Comparison of ENCODE assay signal across 8 mouse cellular contexts in the genomic region with DNA sequence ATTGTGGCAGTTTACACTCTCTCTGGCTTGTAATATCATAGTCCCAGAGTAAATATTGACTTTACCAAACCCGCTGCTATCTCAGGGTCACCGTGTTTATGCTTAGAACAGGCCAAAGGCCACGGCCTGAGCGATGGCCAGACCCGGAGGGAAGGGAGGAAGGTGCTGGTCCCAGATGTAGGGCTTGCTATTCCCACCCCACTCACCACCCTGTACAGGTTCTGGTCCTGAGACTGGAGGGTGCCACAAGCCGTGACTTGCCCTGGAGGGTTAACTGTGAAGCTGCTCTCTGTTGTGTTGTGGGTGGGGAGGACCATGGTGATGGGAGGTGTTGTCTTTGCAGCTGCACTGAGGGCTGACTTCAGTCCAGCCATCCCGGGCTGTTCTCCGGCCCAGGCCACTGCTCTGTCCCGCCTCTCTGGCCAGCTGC. TPM values are rescaled to one million over a fixed set of nuclear protein-coding genes. Genes with fewer than 3 reads are reported as not detected.
DNase-seq lines count a peak whose midpoint lies in the region; ATAC-seq and TF ChIP-seq lines count a peak whose summit lies in the region.

No protein-coding gene starts in this region.

- H3K4me2 ChIP-seq in hindbrain, embryonic 13.5 days = 0 out of 2 replicates have a peak overlapping the region, but pooled peaks have one; percentile 15
- H3K4me2 ChIP-seq in hindbrain, embryonic 11.5 days (replicated peaks; ENCODE audit: low read depth, low read length) = no peak overlapping the region
- peak overlapping the region; percentile 99 for H3K4me2 ChIP-seq in limb, embryonic 14.5 days (replicated peaks; ENCODE audit: low read depth, low read length, severe bottlenecking)

- H3K27ac ChIP-seq in hindbrain, embryonic 13.5 days = no peak overlapping the region
- H3K27ac ChIP-seq in hindbrain, embryonic 11.5 days (ENCODE audit: low read depth, low read length) = no peak overlapping the region
- no peak overlapping the region for H3K27ac ChIP-seq in limb, embryonic 14.5 days (replicated peaks; ENCODE audit: low read depth, low read length)

- no peaks in the 10 kb centered on the region for H3K9me3 ChIP-seq in hindbrain, embryonic 13.5 days
- H3K9me3 ChIP-seq in hindbrain, embryonic 11.5 days (ENCODE audit: control insufficient read depth, low read length) = no peaks in the 10 kb centered on the region
- no peaks in the 10 kb centered on the region for H3K9me3 ChIP-seq in limb, embryonic 14.5 days (ENCODE audit: control insufficient read depth, low read length)

- no peak for DNase-seq in hindbrain, embryonic 11.5 days (ENCODE audit: low spot score)
- DNase-seq in 3T3-L1 (ENCODE audit: low read depth, low spot score) = peak; percentile 39
- peak; percentile 65 for DNase-seq in gastrocnemius, postnatal 25 days
- no peak for DNase-seq in limb, embryonic 14.5 days (ENCODE audit: low spot score)
- DNase-seq in left cerebral cortex, postnatal 14 days (ENCODE audit: low spot score in 2 of 2) = no peak
- no peak for DNase-seq in adrenal gland, adult 18-20 months (ENCODE audit: low spot score in 2 of 2)
- DNase-seq in frontal cortex, postnatal 25 days (ENCODE audit: low spot score in 2 of 2) = no peak

- intact Hi-C loops in left cerebral cortex, postnatal 14 days (cut with DNase I) = no loop called here

- H3K27me3 ChIP-seq in hindbrain, embryonic 13.5 days = peaks cover 69% of the 10 kb centered on the region
- H3K27me3 ChIP-seq in hindbrain, embryonic 11.5 days (ENCODE audit: control insufficient read depth, insufficient read depth, low read length) = peaks cover 50% of the 10 kb centered on the region
- H3K27me3 ChIP-seq in limb, embryonic 14.5 days (ENCODE audit: control insufficient read depth, insufficient read depth, low read length) = peaks cover 14% of the 10 kb centered on the region

- 43% methylated on average over 9 of the region's 9 CpGs for WGBS in hindbrain, embryonic 13.5 days
- 42% methylated on average over 9 of the region's 9 CpGs for WGBS in hindbrain, embryonic 11.5 days
- 45% methylated on average over 9 of the region's 9 CpGs for WGBS in limb, embryonic 14.5 days

- H3K4me1 ChIP-seq in hindbrain, embryonic 13.5 days (replicated peaks) = peaks cover 25% of the 10 kb centered on the region
- H3K4me1 ChIP-seq in hindbrain, embryonic 11.5 days (replicated peaks; ENCODE audit: control insufficient read depth, insufficient read depth, low read length) = peaks cover 4% of the 10 kb centered on the region
- peaks cover 28% of the 10 kb centered on the region for H3K4me1 ChIP-seq in limb, embryonic 14.5 days (ENCODE audit: control insufficient read depth, insufficient read depth, low read length)

- TF ChIP-seq POLR2A in limb, embryonic 14.5 days (IDR thresholded peaks at IDR 0.05; ENCODE audit: borderline replicate concordance, extremely low read depth, insufficient read depth, insufficient read length) = no peak

- no peak for ATAC-seq in hindbrain, embryonic 13.5 days (ENCODE audit: low FRiP score)
- no peak for ATAC-seq in hindbrain, embryonic 11.5 days (ENCODE audit: low FRiP score)
- no peak for ATAC-seq in limb, embryonic 14.5 days (ENCODE audit: low FRiP score, low read depth)

- no peak overlapping the region for H3K9ac ChIP-seq in hindbrain, embryonic 13.5 days
- no peak overlapping the region for H3K9ac ChIP-seq in hindbrain, embryonic 11.5 days (ENCODE audit: low read depth, low read length)
- H3K9ac ChIP-seq in limb, embryonic 14.5 days (ENCODE audit: low read depth, low read length, severe bottlenecking) = no peak overlapping the region

- no peaks in the 10 kb centered on the region for H3K36me3 ChIP-seq in hindbrain, embryonic 13.5 days
- H3K36me3 ChIP-seq in hindbrain, embryonic 11.5 days (ENCODE audit: control insufficient read depth, insufficient read depth, low read length) = no peaks in the 10 kb centered on the region
- no peaks in the 10 kb centered on the region for H3K36me3 ChIP-seq in limb, embryonic 14.5 days (ENCODE audit: control insufficient read depth, insufficient read depth, low read length)

- H3K4me3 ChIP-seq in hindbrain, embryonic 13.5 days = no peak overlapping the region
- no peak overlapping the region for H3K4me3 ChIP-seq in hindbrain, embryonic 11.5 days (ENCODE audit: low read depth, low read length)
- peak overlapping the region; percentile 79 for H3K4me3 ChIP-seq in limb, embryonic 14.5 days (replicated peaks; ENCODE audit: low read length)

RNA-seq across cellular contexts. Expression of a gene that starts 4.8 kb away (rescaled TPM):
- 1.6 and 2.1 TPM in 2 replicates for polyA plus RNA-seq in hindbrain, embryonic 13.5 days (2015; fragmentation: Nextera tagmentation; extraction: Ambion mirVana)
- 1.9 and 2.1 TPM in 2 replicates for polyA plus RNA-seq in hindbrain, embryonic 11.5 days (2014; fragmentation: Nextera tagmentation; extraction: Ambion mirVana)
- 1 to 10 TPM; 6.1 to 7.6 TPM for total RNA-seq in gastrocnemius, postnatal 25 days (2021)
- 22.7 and 23.7 TPM in 2 replicates for polyA plus RNA-seq in limb, embryonic 14.5 days (2012; rRNA removed)
- 5.6 and 7.9 TPM in 2 replicates for polyA plus RNA-seq in limb, embryonic 14.5 days (2014; fragmentation: Nextera tagmentation; extraction: Ambion mirVana)
- 1 to 10 TPM; 7.0 to 9.7 TPM for total RNA-seq in left cerebral cortex, postnatal 14 days (2021)
- 10 to 100 TPM in 1 of 2 experiments, 1 to 10 TPM in 1; 8.6 to 11.9 TPM for total RNA-seq in adrenal gland, adult 18-20 months (2021)

Comparison
In these comparisons a context has a peak if more than half of its experiments do, and no peak if none do; other contexts are left out.
1. DNase-seq: peak in 3T3-L1 (single experiment) and gastrocnemius, postnatal 25 days (single experiment); none in hindbrain, embryonic 11.5 days (single experiment), limb, embryonic 14.5 days (single experiment), left cerebral cortex, postnatal 14 days (0 of 2), adrenal gland, adult 18-20 months (0 of 2) and frontal cortex, postnatal 25 days (0 of 2).